Mouse (Mus musculus) MEL (cell line): ENCODE results near the gene Thrsp. TPM values are rescaled to one million over a fixed set of nuclear protein-coding genes. Genes with fewer than 3 reads are reported as not detected.
A peak's percentile ranks its signal among the peaks of the same experiment; 100 is the strongest.
"Not testable (repeated sequence)": the region's sequence is repeated elsewhere in the genome, so short reads cannot be mapped to it uniquely, and the experiment has no call there.

Experiments used
- DNase-seq: peaks from one replicate; pipeline ENCODE4 v3.0.0; 2011; ENCODE audit warnings: low read depth, low spot score
- H3K27ac ChIP-seq: 2 replicates; pipeline ENCODE4 v1.5.1; 2012; ENCODE audit warnings: low read depth, mild to moderate bottlenecking, control low read depth, low read length, moderate library complexity; ENCODE audit not compliant: control insufficient read depth
- H3K27me3 ChIP-seq, 2 experiments: fragments of 150-350 bp in 1 of 2; sonication (generic) in 1 of 2; 2 replicates each; pipeline ENCODE4 v1.6.1; 2012; ENCODE audit warnings: low read length in 2 of 2, mild to moderate bottlenecking in 2 of 2, improper control_type of control experiment in 1 of 2, moderate library complexity in 1 of 2; ENCODE audit not compliant: insufficient read depth in 2 of 2, control insufficient read depth in 1 of 2
- H3K36me3 ChIP-seq, 2 experiments: 2 replicates each; pipeline ENCODE4 v1.6.1; 2012 to 2014; ENCODE audit warnings: low read length in 2 of 2, improper control_type of control experiment in 1 of 2, inconsistent platforms in 1 of 2, mild to moderate bottlenecking in 1 of 2; ENCODE audit not compliant: insufficient read depth in 2 of 2, control insufficient read depth in 1 of 2
- H3K4me1 ChIP-seq, 2 experiments: fragments of 150-350 bp in 1 of 2; sonication (generic) in 1 of 2; 2 replicates each; pipeline ENCODE4 v1.6.1; 2012; ENCODE audit warnings: low read length in 2 of 2, improper control_type of control experiment in 1 of 2, mild to moderate bottlenecking in 1 of 2; ENCODE audit not compliant: insufficient read depth in 2 of 2, control insufficient read depth in 1 of 2
- H3K4me3 ChIP-seq, 2 experiments: fragments of 150-350 bp in 1 of 2; sonication (generic) in 1 of 2; 2 replicates each; pipeline ENCODE4 v1.5.1; 2012; ENCODE audit warnings: low read depth in 2 of 2, low read length in 2 of 2, mild to moderate bottlenecking in 2 of 2, moderate library complexity in 2 of 2, control low read depth in 1 of 2, improper control_type of control experiment in 1 of 2; ENCODE audit not compliant: control insufficient read depth in 1 of 2, insufficient read depth in 1 of 2
- H3K79me2 ChIP-seq: 2 replicates; pipeline ENCODE4 v1.6.1; 2012; ENCODE audit warnings: mild to moderate bottlenecking, low read length, moderate library complexity; ENCODE audit not compliant: control insufficient read depth, poor library complexity, insufficient read depth
- H3K9ac ChIP-seq: 2 replicates; pipeline ENCODE4 v1.6.1; 2012; ENCODE audit warnings: low read depth, mild to moderate bottlenecking, control low read depth, low read length, moderate library complexity; ENCODE audit not compliant: control insufficient read depth, poor library complexity, severe bottlenecking
- H3K9me3 ChIP-seq: fragments of 150-350 bp; sonication (generic); replicated peaks from 2 replicates; pipeline ENCODE4 v1.6.1; 2012; ENCODE audit warnings: mild to moderate bottlenecking, low read length, improper control_type of control experiment, moderate library complexity; ENCODE audit not compliant: insufficient read depth
- BHLHE40 ChIP-seq: IDR thresholded peaks from 2 replicates; pipeline ENCODE4 v1.6.1; 2012; ENCODE audit warnings: low read depth, mild to moderate bottlenecking, inconsistent platforms, low read length, improper control_type of control experiment, borderline replicate concordance
- CHD1 ChIP-seq: IDR thresholded peaks from 2 replicates; pipeline ENCODE4 v1.6.1; 2012; ENCODE audit warnings: low read depth, mild to moderate bottlenecking, inconsistent platforms, low read length, improper control_type of control experiment
- CHD2 ChIP-seq: IDR thresholded peaks from 2 replicates; pipeline ENCODE4 v1.6.1; 2011; ENCODE audit warnings: low read length, improper control_type of control experiment
- GATA1 ChIP-seq: IDR thresholded peaks from 2 replicates; pipeline ENCODE4 v1.6.1; 2011; ENCODE audit warnings: low read depth, low read length, improper control_type of control experiment
- MAX ChIP-seq: IDR thresholded peaks from 2 replicates; pipeline ENCODE4 v1.6.1; 2011; ENCODE audit warnings: low read length, improper control_type of control experiment
- MAZ ChIP-seq: IDR thresholded peaks from 2 replicates; pipeline ENCODE4 v1.6.1; 2012; ENCODE audit warnings: low read depth, mild to moderate bottlenecking, inconsistent platforms, low read length, improper control_type of control experiment
- MEF2A ChIP-seq: IDR thresholded peaks from 2 replicates; pipeline ENCODE4 v1.6.1; 2014; ENCODE audit warnings: low read depth, mild to moderate bottlenecking, inconsistent platforms, low read length, improper control_type of control experiment; ENCODE audit not compliant: poor library complexity, insufficient replicate concordance, severe bottlenecking; ENCODE audit errors: extremely low read depth
- MXI1 ChIP-seq: IDR thresholded peaks from 2 replicates; pipeline ENCODE4 v1.6.1; 2011; ENCODE audit warnings: mild to moderate bottlenecking, low read depth, low read length, improper control_type of control experiment
- NELFE ChIP-seq: IDR thresholded peaks from 2 replicates; pipeline ENCODE4 v1.6.1; 2011; ENCODE audit warnings: low read depth, low read length, improper control_type of control experiment
- POLR2A ChIP-seq, 2 experiments: IDR thresholded peaks; 2 replicates each; pipeline ENCODE4 v1.6.1; 2011 to 2012; ENCODE audit warnings: low read length in 2 of 2, mild to moderate bottlenecking in 2 of 2, control low read depth in 1 of 2, improper control_type of control experiment in 1 of 2, low read depth in 1 of 2, moderate library complexity in 1 of 2; ENCODE audit not compliant: control insufficient read depth in 1 of 2, insufficient read depth in 1 of 2, poor library complexity in 1 of 2
- POLR2AphosphoS5 ChIP-seq: IDR thresholded peaks from 2 replicates; pipeline ENCODE4 v1.6.1; 2012; ENCODE audit warnings: low read depth, borderline replicate concordance, mild to moderate bottlenecking, inconsistent platforms, low read length, moderate library complexity, mixed read lengths
- SMC3 ChIP-seq: IDR thresholded peaks from 2 replicates; pipeline ENCODE4 v1.6.1; 2011; ENCODE audit warnings: low read depth, low read length, improper control_type of control experiment
- TCF12 ChIP-seq: IDR thresholded peaks from 2 replicates; pipeline ENCODE4 v1.6.1; 2014; ENCODE audit warnings: low read depth, mild to moderate bottlenecking, inconsistent platforms, low read length, improper control_type of control experiment, moderate library complexity
- UBTF ChIP-seq: IDR thresholded peaks from 2 replicates; pipeline ENCODE4 v1.6.1; 2012; ENCODE audit warnings: low read depth, mild to moderate bottlenecking, inconsistent platforms, low read length, improper control_type of control experiment, moderate library complexity, borderline replicate concordance; ENCODE audit not compliant: insufficient read depth
- USF2 ChIP-seq, 2 experiments: IDR thresholded peaks; 2 replicates each; pipeline ENCODE4 v1.6.1; 2011 to 2012; ENCODE audit warnings: improper control_type of control experiment in 2 of 2, low read length in 2 of 2, borderline replicate concordance in 1 of 2, inconsistent platforms in 1 of 2, low read depth in 1 of 2, mild to moderate bottlenecking in 1 of 2; ENCODE audit not compliant: insufficient read depth in 1 of 2
- ZC3H11A ChIP-seq: IDR thresholded peaks from 2 replicates; pipeline ENCODE4 v1.6.1; 2012; ENCODE audit warnings: low read depth, mild to moderate bottlenecking, inconsistent platforms, low read length, improper control_type of control experiment
- ZKSCAN1 ChIP-seq: IDR thresholded peaks from 2 replicates; pipeline ENCODE4 v1.6.1; 2012; ENCODE audit warnings: low read depth, mild to moderate bottlenecking, inconsistent platforms, low read length, improper control_type of control experiment, moderate library complexity
- polyA plus RNA-seq, 2 experiments: library from polyadenylated mRNA; stranded (reverse) in 1 of 2; unstranded in 1 of 2; fragments of >175 nt in 1 of 2; fragments of >200 nt in 1 of 2; gene quantifications; 2 replicates each; pipeline versions ENCODE4 v1.2.1 to v1.2.4; 2012; ENCODE audit warnings: low replicate concordance in 2 of 2, low read depth in 1 of 2; ENCODE audit not compliant: insufficient read length in 2 of 2, insufficient read depth in 1 of 2, missing spikeins in 1 of 2
- total RNA-seq: library from RNA; depleted of rRNA; stranded (reverse); fragments of 300-350 nt; gene quantifications from 2 replicates; pipeline ENCODE4 v1.2.3, GENCODE M21; 2012

The Thrsp gene
- total and polyA plus RNA-seq, 3 experiments: 0.06 TPM; not detected in 2

DNA sequence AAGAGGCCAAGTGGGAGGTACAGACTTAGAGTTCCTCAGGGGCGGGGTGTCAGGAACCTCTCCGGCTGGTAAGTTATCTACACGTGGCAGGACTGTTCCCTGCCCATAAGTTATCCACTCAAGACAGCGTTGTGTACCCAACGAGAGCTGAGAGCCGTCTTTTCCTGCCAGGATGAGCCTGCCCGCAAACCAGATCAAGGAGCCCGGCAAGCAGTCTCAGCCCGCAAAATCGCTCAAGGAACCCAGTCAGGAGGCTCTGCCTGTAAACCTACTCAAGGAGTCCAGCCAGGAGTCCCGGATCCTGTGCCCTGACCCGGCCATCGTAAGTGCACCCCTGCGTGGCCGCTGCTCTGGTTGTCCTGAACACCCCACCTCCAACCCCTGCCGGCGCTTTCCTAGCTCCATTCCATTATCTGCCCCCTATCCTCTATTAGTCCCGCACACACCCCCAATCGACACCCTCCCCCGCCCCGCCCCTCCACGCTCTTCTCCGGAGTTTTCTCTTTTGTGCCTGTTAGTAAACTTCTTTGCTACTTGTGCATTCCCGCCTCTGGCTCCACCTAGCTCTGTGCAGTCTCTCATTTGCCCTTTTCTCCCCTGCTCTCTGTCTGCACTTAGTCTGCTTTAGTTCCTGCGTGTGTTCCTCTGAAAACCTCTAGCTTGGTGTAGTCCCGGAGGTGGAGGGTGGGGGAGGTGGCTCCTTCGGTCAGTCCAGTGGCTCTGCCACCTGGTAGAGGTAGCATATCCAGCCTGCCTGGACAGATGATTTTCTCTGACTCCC is 35.8 kb upstream of the Thrsp start (continued):
- TF ChIP-seq TCF12: no peak
- TF ChIP-seq UBTF: no peak
- no peak for TF ChIP-seq ZKSCAN1
- no peak for TF ChIP-seq MEF2A
- TF ChIP-seq SMC3: no peak
- TF ChIP-seq POLR2AphosphoS5: no peak
- no peak for TF ChIP-seq ZC3H11A
- TF ChIP-seq POLR2A (IDR thresholded peaks at IDR 0.05; ENCODE audit: control insufficient read depth in 1 of 2, insufficient read depth in 1 of 2, low read depth in 1 of 2, low read length in 2 of 2, poor library complexity in 1 of 2): peak in 1 of 2 experiments; percentile 35; a peak in 1 of 4 replicates
- TF ChIP-seq CHD2: no peak
- 0 out of 2 replicates have a peak, but pooled peaks have one; percentile 27 for TF ChIP-seq GATA1
- no peak for TF ChIP-seq NELFE
- TF ChIP-seq MAX: peak; percentile 80
- peak; percentile 96 for TF ChIP-seq MXI1
- no peak for TF ChIP-seq CHD1
- TF ChIP-seq USF2 (IDR thresholded peaks at IDR 0.05; ENCODE audit: borderline replicate concordance in 1 of 2, insufficient read depth in 1 of 2, low read depth in 1 of 2, low read length in 2 of 2): no peak
- TF ChIP-seq BHLHE40: no peak

- Histone ChIP-seq H3K79me2 (no peaks in the 10 kb centered on the region), H3K4me3 (no peak overlapping the region), H3K27me3 (peaks cover 0 to 1% of the 10 kb centered on the region in 2 experiments; a peak in 1 of 4 replicates), H3K9ac (no peak overlapping the region), H3K4me1 (peaks cover 3 to 6% of the 10 kb centered on the region in 2 experiments; a peak in 3 of 4 replicates)
- DNase-seq: no peak
- TF ChIP-seq CHD2 (no peak), MXI1 (no peak), MAZ (no peak)
- TF ChIP-seq, all 39 proteins: peak for 0
- Histone ChIP-seq H3K9me3 (no peaks in the 10 kb centered on the region), H3K27ac (no peak overlapping the region), H3K36me3 (peaks cover 0 to 2% of the 10 kb centered on the region in 2 experiments; a peak in 2 of 4 replicates)
Measured at GRCm38 (mm10) chr7:97452196-97452595, 34.7 kb upstream of the Thrsp start.

DNA sequence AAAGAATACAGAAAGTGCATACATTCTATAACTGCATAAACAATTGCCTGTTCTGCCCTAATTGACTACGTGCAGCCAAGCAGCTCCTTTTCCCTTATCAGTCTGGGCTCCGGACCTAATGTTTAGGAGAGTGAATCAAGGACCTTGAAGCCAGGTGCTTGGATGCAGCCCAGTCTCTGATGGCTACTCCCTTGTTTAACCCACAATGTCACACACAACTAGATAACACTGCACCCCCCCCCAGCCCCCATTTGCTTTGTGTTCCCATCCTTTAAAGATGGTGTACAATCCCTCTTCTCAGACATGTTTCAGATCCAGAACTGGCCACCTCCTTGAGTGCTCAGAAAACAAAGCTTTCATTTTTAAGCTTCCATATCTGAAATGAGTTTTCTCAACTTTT is 33.5 kb upstream of the Thrsp start, which contains the start of gene Kctd14:
Kctd14 (plus strand) TSS at position 301 of the 400 bp plus-strand sequence.
- not testable (repeated sequence) for H3K9ac ChIP-seq, H3K27ac ChIP-seq, H3K4me3 ChIP-seq, H3K4me1 ChIP-seq, H3K79me2 ChIP-seq, H3K27me3 ChIP-seq, DNase-seq, H3K36me3 ChIP-seq, H3K9me3 ChIP-seq
